Mouse (Mus musculus) lung, postnatal 14 days (tissue): ENCODE results near the gene Zfp874b.
"Not testable (repeated sequence)": the region's sequence is repeated elsewhere in the genome, so short reads cannot be mapped to it uniquely, and the experiment has no call there.

Experiments
- DNase-seq: peaks from one replicate; pipeline ENCODE4 v3.0.0; 2021

The Zfp874b gene

DNA sequence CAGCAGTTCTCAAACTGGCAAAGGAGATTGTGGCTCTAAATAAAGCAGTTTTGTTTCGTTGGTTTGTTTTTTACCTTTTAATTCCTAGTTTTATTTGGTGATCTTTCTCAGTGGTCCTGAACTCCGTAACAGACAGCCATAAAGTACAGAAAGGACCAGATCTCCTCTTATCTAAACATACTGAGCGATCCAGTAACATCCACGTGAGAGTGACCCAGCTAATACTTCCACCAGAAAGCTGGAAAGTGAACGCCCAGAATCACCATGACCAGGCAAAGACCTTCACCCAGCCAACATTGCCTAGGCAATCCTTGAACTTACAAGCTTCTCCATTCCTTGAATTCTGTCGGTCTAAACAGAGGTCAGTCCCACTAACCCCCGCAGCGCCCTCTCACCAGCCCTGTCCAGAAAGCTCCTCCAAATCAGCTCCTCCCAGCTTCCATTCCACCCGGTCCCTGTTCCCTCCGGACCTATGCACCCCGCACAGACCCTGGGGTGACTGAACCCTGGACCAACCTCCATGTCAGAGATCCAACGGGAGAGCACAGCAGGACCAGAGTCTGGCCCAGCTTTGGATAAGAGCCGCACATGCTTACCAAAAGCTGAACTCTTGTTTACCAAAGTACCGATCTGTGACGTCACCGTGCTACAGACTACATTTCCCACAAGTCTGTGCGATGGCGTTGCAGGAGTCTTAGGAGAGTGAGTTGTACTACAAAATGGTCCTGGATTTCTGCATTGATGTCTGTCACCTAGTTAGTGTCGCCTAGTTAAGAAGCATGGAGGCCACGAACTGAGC lies at the start of gene Zfp874b:
Gene Zfp874b (minus strand): TSS at position 634 of the 799 bp plus-strand sequence.
- DNase-seq, result peak; percentile 92

DNA sequence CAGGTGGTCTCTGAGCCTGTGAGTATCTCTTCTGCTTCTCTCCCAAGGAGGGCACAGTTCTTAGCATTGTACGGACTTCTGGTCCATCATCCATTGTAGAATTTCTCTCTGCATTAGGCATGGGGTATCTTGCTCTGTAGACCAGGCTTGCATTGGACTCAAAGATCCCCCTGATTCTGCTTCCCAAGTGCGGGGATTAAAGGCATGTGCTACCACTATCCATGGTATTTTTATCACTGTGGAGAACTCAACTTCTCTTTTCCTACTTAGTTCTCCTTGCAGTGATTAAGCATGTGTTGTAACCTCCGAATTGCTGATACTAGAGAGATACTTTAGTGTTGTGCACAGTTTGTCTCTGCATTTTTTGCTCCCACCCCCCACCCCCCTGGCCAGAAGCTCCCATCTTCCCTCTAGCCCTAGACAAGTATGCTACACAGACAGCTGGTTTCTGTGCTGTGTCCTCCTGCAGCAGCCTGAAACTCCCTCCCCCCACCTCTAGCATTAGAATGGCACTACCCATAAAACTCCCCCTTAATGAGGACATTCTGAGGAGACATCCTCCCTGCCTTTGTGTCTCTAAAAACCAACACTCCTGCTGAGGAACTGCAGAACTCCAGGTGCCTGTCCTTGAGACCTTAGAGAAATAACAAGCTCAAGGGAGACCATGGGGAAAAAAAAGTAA lies 43.1 kb upstream of the Zfp874b start:
- no peak for DNase-seq

DNA sequence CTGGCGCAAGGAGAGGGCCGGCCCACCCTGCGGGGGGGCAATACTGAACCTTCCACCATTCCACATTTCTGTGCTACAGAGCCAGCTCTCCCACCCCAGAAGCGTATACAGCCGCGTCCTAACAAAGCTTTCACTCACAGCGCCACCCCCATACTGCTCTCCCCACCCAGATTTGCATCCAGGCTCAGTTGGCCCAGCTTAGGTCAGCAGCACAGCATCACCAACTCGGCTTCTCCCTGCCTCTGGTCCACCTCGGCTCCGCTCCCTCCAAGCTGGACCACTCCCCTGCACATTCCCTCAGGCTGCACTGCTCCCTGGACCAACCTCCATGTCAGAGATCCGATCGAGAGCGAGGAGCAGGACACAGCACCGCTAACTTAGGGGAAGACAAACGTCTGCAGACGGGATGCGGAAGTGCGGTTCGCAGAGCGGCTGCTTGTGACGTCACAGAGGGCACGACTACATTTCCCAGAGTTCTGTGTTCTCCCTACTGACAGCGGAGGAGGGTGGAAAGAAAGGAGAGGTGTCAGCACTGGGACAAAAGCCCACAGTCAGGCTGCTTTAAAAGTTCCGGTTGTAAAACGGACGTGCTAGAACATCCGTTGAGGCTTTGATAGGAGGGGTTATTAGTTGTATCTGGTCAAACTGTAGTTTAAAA lies 41.8 kb upstream of the Zfp874b start, which contains the start of the genes Gm26965 and Zfp87:
Gene Gm26965 (minus strand): TSS at position 399 of the 658 bp plus-strand sequence.
Gene Zfp87 (minus strand): TSS at position 425 of the 658 bp plus-strand sequence.
- DNase-seq, result peak; percentile 94

DNA sequence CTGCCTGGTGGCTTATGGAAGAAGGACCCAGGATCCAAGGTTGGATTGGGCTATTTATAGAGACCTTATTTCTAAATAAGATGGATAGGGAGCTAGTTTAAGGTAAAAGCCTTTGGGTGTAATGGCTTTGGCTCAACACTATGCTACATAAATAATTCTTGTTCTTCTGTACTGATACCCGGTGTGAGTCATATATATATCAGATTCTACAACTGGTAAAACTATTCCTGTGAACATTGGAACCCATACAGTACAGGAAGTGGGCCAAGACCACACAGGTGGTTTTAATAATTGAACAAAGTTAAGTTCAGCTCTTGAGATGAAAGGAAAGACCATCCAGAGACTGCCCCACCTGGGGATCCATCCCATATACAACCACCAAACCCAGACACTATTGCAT lies 16.9 kb upstream of the Zfp874b start:
- DNase-seq, result no peak

DNA sequence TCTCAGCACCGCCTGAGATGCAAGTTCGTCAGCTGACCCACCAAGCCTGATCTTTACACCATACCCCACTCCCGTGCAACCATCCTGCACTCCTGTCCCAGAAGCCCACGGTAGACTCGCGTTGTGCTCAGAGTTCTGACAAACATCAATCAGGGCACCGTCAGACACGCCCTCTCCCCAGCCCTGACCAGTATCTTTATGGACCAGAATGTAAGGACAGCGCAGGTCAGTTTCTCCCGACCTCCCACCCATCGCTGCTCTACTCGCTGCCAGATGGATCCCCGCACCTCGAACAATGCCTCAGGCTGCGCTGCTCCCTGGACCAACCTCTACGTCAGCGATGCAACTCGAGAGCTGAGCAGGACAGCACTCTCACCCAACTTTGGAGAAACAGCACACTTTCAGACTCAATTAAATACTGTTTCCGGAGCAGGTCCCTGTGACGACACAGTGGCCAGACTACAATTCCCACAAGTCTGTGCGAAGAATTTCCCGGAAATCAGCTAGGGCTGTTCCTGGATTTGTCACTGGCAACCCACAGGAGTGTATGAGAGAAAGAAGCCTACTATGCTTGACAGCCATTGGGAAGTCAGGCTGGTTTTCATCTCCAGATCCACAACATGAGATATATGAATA lies 16.1 kb upstream of the Zfp874b start, which contains the start of gene Zfp58:
Gene Zfp58 (minus strand): TSS at position 472 of the 636 bp plus-strand sequence.
- peak; percentile 83 for DNase-seq

DNA sequence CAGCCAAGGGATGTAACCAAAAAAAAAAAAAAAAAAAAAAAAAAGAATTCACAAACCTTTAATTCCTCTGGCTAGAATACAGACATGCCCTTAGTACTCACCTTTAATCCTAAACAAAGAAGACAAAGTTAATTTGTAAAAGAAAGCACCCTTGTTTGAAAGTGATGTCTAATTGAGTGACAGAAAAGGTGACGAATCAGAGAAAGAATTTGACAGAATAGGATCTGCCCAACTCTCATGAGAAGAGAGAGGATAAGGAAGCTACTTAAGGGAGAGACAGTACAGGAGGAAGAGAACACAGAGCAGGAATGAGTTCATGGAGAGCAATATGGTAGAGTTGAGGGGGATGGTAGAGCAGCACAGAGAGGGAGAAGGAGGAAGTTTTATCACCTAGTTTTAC lies 11.6 kb upstream of the Zfp874b start:
- DNase-seq, result no peak

DNA sequence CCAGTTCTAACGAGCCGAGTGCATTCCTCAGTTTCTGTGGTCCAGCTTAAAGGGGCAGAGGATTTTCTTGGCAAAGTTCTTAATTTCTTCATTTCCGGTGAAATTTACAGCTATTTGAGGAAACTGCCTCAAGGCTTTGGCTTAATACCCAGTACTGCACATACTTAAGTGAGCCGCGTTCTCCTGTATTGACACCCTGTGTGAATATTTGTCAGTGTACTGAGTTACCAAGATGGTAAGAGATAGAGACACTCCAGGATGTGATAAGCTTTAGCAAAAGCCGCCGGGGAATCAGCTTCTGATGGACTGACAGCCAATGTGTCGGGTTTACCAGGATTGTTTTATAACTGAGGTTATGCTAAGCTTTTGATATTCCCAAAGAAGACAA lies 360 bp upstream of the Zfp874b start:
- no peak for DNase-seq

DNA sequence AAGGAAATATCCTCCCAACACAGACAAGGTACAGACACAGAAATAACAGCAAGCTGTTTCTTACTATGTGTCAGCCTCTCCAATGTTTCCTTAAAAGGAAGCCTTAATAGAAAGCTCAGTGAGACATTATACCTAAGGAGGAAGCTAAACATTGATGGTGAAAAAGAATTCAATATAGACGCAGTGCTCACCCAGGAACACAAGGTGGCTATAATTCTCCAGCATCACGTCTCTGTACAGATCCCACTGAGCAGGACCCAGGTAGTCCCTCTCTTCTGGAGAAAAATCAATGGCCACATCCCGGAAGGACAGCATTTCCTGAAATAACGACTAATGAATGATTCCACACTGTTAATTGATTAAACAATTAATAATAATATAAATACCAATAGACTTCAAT lies 2.5 kb downstream of the Zfp874b start:
- DNase-seq, result no peak

DNA sequence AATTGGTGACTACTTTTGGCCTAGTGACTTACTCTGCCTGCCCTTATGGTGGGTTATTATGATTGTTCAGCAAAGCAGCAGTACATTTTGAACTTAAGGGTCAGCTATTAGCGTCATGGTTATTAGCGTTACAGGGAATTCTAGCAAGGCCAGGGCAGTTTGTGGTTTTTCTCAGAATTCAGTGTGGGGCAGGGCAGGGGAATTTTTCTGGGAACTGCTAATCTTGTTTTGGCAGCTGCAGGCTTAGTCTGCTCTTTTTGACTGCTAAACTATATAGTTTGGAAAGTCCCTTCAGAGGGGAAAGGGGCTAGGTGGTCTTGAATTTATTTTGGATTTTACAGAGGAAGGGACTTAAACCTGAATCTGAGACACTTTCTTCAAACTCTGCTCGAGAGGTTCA lies 14.8 kb downstream of the Zfp874b start:
- no peak for DNase-seq

DNA sequence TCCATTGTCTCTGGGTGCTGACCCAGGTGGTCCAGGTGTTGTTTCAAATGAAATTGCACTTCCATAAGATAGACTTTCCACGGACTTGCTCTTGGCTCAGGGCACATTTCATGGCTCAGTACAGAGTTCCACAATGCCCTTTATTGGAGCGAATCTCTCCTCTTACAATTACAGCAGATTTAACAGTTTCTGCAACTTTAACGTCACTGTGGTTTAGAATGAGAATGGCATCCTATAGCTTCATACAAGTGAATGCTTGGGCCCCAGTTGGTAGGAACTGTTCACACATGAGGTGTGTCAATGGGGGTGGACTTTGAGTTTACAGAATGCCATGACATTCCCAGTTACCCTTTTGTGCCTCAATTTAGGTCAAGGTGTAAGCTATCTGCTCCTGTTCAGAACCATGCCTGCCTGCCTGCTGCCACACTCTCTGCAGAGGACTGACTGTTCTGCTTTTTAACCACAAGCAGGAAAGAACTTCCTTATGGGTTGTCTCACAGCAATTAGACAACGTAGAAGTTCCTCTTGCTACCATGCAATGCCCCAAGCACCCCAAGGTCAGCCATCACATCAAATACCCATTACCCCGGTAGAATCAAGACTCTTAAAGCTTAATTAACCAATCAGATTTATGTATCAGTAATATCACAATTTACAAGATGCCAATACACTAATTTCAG lies 20.4 kb downstream of the Zfp874b start:
- DNase-seq, result not testable (repeated sequence)

DNA sequence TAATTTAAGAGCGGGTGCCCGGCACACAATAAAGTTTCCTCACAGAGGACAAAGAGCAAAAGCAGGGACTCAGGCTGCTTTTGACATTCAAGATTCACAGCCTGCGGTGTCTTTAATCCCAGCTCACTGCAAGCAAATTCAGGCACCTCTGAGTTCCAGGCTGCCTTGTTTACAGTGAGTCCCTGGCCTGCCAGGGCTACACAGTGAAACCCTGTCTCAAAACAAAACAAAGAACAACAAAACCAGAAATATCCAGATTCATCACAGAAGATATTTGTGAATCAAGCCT lies 32.1 kb downstream of the Zfp874b start:
- DNase-seq, result peak; percentile 2

DNA sequence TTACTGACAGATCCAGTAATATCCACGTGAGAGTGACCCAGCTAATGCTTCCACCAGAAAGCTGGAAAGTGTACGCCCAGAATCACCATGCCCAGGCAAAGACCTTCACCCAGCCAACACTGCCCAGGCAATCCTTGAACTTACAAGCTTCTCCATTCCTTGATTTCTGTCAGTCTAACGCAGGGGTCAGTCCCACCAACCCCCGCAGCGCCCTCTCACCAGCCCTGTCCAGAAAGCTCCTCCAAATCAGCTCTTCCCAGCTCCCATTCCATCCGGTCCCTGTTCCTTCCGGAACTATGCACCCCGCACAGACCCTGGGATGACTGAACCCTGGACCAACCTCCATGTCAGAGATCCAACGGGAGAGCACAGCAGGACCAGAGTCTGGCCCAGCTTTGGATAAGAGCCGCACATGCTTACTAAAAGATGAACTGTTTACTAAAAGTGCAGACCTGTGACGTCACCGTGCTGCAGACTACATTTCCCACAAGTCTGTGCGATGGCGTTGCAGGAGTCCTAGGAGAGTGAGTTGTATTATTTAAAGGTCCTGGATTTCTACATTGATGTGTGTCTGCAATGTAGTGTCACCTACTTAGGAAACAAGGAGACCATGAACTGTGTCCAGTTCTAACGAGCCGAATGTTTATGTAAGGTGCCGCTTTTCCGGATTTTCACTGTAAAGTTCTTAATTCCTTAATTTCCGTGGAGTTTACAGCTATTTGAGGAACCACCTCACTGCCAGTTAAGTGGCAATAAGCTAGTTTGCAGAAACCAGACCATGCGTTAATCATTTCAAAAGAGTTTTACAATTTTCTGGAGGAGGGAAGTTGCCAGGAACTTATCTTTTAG lies 32.7 kb downstream of the Zfp874b start, which contains the start of gene Zfp874a:
Gene Zfp874a (minus strand): TSS at position 453 of the 849 bp plus-strand sequence.
- DNase-seq, result peak; percentile 92

DNA sequence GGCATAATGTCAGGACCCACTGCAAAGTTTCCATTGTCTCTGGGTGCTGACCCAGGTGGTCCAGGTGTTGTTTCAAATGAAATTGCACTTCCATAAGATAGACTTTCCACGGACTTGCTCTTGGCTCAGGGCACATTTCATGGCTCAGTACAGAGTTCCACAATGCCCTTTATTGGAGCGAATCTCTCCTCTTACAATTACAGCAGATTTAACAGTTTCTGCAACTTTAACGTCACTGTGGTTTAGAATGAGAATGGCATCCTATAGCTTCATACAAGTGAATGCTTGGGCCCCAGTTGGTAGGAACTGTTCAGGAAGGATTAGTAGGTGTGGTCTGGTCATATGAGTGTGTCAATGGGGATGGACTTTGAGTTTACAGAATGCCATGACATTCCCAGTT lies 47.0 kb downstream of the Zfp874b start:
- DNase-seq, result not testable (repeated sequence)

DNA sequence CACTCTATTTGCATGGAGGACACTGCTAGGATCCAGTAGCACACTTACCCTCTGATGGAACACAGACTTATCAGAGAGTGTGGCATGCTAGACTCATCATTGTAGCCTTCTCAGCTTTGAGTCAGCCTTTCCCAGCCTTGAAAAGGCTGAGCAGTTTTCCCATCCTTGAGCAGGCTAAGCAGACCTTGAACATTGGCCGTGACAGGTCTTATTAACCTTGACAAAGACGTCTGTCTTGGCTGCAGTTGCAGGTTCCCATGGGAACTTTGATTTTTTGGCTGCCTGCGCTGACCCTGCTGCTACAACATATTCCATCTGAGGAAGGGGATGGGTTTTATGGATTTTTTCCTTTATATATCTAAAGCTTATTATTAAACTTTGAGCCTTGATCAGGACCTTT lies 55.9 kb downstream of the Zfp874b start:
- DNase-seq, result no peak

DNA sequence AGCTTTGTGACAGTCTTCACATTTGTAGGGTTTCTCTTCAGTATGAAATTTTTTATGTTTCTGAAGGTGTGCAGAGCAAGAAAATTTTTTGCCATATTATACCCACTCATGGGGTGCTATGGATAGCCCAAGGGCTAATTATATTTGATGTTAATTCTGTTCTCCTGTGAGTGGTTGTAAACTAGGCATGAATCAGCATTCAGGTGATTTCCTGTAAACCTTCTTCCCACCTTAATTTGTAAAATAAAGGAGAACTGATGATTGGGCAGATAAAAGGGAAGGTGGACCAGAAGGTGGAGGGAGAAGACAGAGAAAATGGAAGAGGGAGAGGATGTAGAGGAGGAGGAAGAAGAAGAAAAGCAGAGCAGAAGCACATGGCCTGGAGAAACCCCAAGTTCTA lies 58.4 kb downstream of the Zfp874b start:
- not testable (repeated sequence) for DNase-seq

DNA sequence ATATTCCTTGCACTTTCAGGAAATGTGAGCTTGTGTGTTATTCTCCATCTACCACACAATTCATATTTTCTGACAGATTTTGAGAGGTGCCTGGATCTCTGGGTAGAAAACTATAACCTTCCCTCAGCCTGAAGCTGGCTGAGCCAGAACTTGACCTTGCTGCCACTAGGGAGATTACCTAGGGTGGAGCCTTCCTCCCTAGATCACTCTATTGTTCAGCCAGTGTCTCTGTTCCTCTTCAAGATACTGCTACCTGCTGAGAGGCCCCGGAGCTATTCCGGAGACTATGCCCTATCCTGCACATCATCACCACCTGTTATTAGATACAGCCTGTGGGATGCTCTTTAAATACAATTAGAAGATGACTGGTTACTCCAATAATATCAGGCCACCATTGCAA lies 61.5 kb downstream of the Zfp874b start:
- not testable (repeated sequence) for DNase-seq
